Mouse (Mus musculus) intestine, embryonic 16.5 days (tissue): ENCODE measurements at regions not wholly inside any gene's neighbourhood (a gene's known extent, or its start where the extent isn't known, plus 50 kb on each side); places are given as distances from the start of the nearest gene placed in this dataset.

ENCODE experiments used
- ATAC-seq: fragments of 200-750 bp; cut with Nextera tagmentation; 2 replicates; pipeline ENCODE4 v1.8.0; 2017; ENCODE audit warnings: moderate TSS enrichment, moderate library complexity
- H3K27ac ChIP-seq: fragments of 300-500 bp; sonication (generic); 2 replicates; pipeline ENCODE4 v1.5.1; 2014; ENCODE audit warnings: mild to moderate bottlenecking, low read length
- H3K27me3 ChIP-seq: fragments of 300-500 bp; sonication (generic); replicated peaks from 2 replicates; pipeline ENCODE4 v1.6.1; 2014; ENCODE audit warnings: low read length, control low read depth, mixed read lengths; ENCODE audit not compliant: control insufficient read depth, insufficient read depth
- H3K36me3 ChIP-seq: fragments of 300-500 bp; sonication (generic); 2 replicates; pipeline ENCODE4 v1.6.1; 2014; ENCODE audit warnings: low read length, control low read depth; ENCODE audit not compliant: control insufficient read depth, insufficient read depth
- H3K4me1 ChIP-seq: fragments of 300-500 bp; sonication (generic); 2 replicates; pipeline ENCODE4 v1.6.1; 2014; ENCODE audit warnings: low read length, control low read depth, mixed read lengths; ENCODE audit not compliant: control insufficient read depth, insufficient read depth
- H3K4me2 ChIP-seq: fragments of 300-500 bp; sonication (generic); 2 replicates; pipeline ENCODE4 v1.6.1; 2014; ENCODE audit warnings: low read depth, low read length, control low read depth
- H3K4me3 ChIP-seq: fragments of 300-500 bp; sonication (generic); 2 replicates; pipeline ENCODE4 v1.5.1; 2014; ENCODE audit warnings: mild to moderate bottlenecking, low read length
- H3K9ac ChIP-seq: fragments of 300-500 bp; sonication (generic); 2 replicates; pipeline ENCODE4 v1.6.1; 2014; ENCODE audit warnings: low read depth, low read length
- H3K9me3 ChIP-seq: fragments of 300-500 bp; sonication (generic); 2 replicates; pipeline ENCODE4 v1.6.1; 2016; ENCODE audit warnings: low read length, control low read depth; ENCODE audit not compliant: control insufficient read depth
- WGBS: fragments of 180-500 bp; shearing (Covaris S2); extraction: QIAGEN DNeasy Blood & Tissue Kit; methylation state at CpG from one replicate; pipeline ENCODE4 v1.1.7; 2014; 5-methylcytosine and 5-hydroxymethylcytosine counted together

GRCm38 (mm10) chr17:49272661-49273448 lies 155.3 kb upstream of the Mocs1 start:
- Histone ChIP-seq H3K27me3 (no peaks in the 10 kb centered on the region), H3K36me3 (no peaks in the 10 kb centered on the region), H3K27ac (no peak overlapping the region), H3K4me1 (no peaks in the 10 kb centered on the region), H3K9me3 (peaks cover 4% of the 10 kb centered on the region; the same call in 1 of the 2 replicates), H3K9ac (no peak overlapping the region), H3K4me2 (no peak overlapping the region), H3K4me3 (no peak overlapping the region)
- 70% methylated on average over 11 of the region's 11 CpGs for WGBS
- ATAC-seq: no peak

- ATAC-seq: no peak
- Histone ChIP-seq H3K9me3 (peaks cover 4% of the 10 kb centered on the region; the same call in 1 of the 2 replicates), H3K9ac (no peak overlapping the region), H3K4me1 (0 out of 2 replicates have a peak, but pooled peaks cover 4% of the 10 kb centered on the region), H3K4me2 (no peak overlapping the region), H3K27ac (no peak overlapping the region), H3K27me3 (no peaks in the 10 kb centered on the region), H3K36me3 (no peaks in the 10 kb centered on the region), H3K4me3 (no peak overlapping the region)
- WGBS: 94% methylated on average over 3 of the region's 3 CpGs
Observed at GRCm38 (mm10) chr17:49274936-49275335, 153.2 kb upstream of the Mocs1 start.

DNA sequence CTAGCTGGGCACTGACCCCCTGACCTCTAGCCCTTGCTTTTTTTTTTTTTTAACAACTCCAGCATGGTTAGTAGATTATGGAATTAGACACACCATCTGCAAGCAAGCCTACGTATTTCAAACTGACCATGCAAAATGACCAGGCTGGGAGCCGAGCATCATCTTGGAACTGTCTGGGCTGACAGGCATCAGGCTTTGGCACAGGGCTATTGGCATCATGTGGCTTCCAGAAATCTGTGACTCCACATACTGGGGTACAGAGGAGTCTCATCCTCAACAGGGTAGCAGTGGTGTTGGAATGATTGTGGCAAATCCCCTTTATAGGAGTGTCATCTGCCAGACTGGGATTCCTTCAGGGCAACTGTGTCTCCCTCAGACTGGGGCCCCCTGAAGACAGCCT lies 152.7 kb upstream of the Mocs1 start:
- no peak overlapping the region for H3K27ac ChIP-seq
- H3K27me3 ChIP-seq: no peaks in the 10 kb centered on the region
- ATAC-seq: no peak
- no peak overlapping the region for H3K4me2 ChIP-seq
- WGBS: 81% methylated on average over 2 of the region's 2 CpGs
- H3K4me3 ChIP-seq: no peak overlapping the region
- no peaks in the 10 kb centered on the region for H3K9me3 ChIP-seq
- H3K4me1 ChIP-seq: 0 out of 2 replicates have a peak, but pooled peaks cover 4% of the 10 kb centered on the region
- no peaks in the 10 kb centered on the region for H3K36me3 ChIP-seq
- H3K9ac ChIP-seq: no peak overlapping the region

GRCm38 (mm10) chr17:49275916-49276315 lies 152.2 kb upstream of the Mocs1 start:
- Histone ChIP-seq H3K36me3 (no peaks in the 10 kb centered on the region), H3K27me3 (no peaks in the 10 kb centered on the region), H3K4me3 (no peak overlapping the region), H3K27ac (no peak overlapping the region), H3K9me3 (no peaks in the 10 kb centered on the region), H3K4me2 (no peak overlapping the region), H3K9ac (no peak overlapping the region), H3K4me1 (0 out of 2 replicates have a peak, but pooled peaks cover 4% of the 10 kb centered on the region)
- ATAC-seq: no peak
- 94% methylated on average over 2 of the region's 2 CpGs for WGBS

DNA sequence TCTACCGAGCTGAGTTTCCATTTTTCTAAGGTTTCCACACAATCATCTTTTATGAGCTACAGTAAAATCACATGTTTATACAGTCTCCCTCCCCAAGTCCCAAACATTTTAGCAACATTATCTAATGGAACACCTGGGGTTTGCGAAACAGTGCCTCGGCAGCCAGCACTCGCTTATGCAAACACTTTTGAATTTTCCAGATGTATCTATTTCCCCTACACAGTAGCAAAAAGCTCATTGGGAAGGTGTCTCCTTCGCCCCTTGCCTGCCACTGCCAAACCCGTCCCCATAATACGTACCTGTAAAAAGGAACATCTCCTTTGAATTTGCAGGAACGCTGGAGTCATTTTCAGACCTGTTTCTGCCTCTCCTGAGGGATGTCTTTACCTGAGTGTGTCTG lies 149.6 kb upstream of the Mocs1 start:
- Histone ChIP-seq H3K36me3 (no peaks in the 10 kb centered on the region), H3K4me3 (no peak overlapping the region), H3K4me2 (no peak overlapping the region), H3K9ac (no peak overlapping the region), H3K9me3 (no peaks in the 10 kb centered on the region), H3K27me3 (no peaks in the 10 kb centered on the region), H3K27ac (0 out of 2 replicates have a peak overlapping the region, but pooled peaks have one; percentile 15), H3K4me1 (0 out of 2 replicates have a peak, but pooled peaks cover 4% of the 10 kb centered on the region)
- 54% methylated on average over 8 of the region's 8 CpGs for WGBS
- ATAC-seq: no peak

DNA sequence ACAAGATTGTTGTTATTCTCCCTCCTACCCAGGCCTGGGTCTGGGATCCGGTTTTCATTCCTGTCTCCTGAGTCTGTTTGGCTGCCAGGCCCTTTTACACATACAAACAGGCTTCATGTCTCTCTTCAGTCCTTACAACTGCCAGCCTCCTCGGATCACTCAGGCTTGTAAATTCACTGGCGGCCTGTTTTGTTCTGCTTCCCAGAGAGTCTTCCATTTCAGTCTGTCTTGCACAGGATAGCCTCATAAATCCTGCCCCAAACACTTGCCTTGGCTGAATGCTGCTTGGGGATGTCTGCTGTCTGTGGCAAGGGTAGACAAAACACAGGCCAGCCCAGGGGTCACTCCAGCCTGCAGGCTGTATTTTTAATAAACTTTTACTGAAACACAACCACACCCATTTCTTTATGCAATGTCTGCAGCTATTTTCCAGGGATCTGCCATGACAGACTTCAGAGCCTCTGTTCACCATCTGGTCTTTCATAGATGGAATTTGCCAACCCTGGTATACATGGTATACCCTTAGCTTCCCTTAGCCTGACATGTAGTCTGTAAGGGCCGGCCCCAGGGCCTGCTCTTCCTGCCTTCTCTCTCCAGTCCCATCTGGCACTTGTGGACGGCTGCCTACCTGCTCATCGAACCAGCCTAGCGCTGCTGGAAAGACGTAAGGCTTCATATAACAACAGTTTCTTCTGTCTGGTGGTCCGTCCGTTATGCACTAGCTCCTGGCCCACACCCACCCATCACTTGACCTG lies 149.0 kb upstream of the Mocs1 start:
- Histone ChIP-seq H3K36me3 (no peaks in the 10 kb centered on the region), H3K27ac (0 out of 2 replicates have a peak overlapping the region, but pooled peaks have one; percentile 15), H3K4me2 (no peak overlapping the region), H3K4me3 (no peak overlapping the region), H3K27me3 (no peaks in the 10 kb centered on the region), H3K4me1 (0 out of 2 replicates have a peak, but pooled peaks cover 4% of the 10 kb centered on the region), H3K9me3 (no peaks in the 10 kb centered on the region), H3K9ac (no peak overlapping the region)
- no peak for ATAC-seq
- WGBS: 50% methylated on average over 10 of the region's 10 CpGs

DNA sequence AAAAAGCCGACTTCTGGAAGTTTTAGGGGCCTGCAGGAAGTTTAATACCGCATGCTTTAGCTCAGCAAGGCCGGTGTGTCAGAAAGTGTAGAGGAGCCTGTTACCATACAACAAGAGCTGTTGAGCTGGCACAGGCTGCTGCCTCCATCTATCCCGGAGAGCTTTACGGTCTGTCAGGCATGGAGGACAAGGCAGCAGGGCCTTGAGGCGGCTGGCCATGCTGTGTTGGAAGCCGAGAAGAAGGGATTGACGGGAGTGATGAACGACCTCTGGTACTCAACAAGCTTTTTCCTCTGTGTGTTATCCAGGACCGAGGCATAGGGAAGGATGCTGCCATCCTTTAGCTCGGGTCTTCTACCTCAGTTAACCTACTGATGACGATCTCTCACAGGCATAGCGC lies 146.8 kb upstream of the Mocs1 start:
- Histone ChIP-seq H3K27ac (no peak overlapping the region), H3K4me2 (no peak overlapping the region), H3K4me1 (0 out of 2 replicates have a peak, but pooled peaks cover 4% of the 10 kb centered on the region), H3K36me3 (no peaks in the 10 kb centered on the region), H3K27me3 (no peaks in the 10 kb centered on the region), H3K9ac (no peak overlapping the region), H3K4me3 (no peak overlapping the region), H3K9me3 (no peaks in the 10 kb centered on the region)
- WGBS: 71% methylated on average over 13 of the region's 13 CpGs
- ATAC-seq: no peak

- WGBS: 83% methylated on average over 10 of the region's 10 CpGs
- no peak for ATAC-seq
- Histone ChIP-seq H3K4me1 (0 out of 2 replicates have a peak, but pooled peaks cover 4% of the 10 kb centered on the region), H3K9me3 (no peaks in the 10 kb centered on the region), H3K4me2 (no peak overlapping the region), H3K27ac (no peak overlapping the region), H3K4me3 (no peak overlapping the region), H3K36me3 (no peaks in the 10 kb centered on the region), H3K27me3 (no peaks in the 10 kb centered on the region), H3K9ac (no peak overlapping the region)
Observed at GRCm38 (mm10) chr17:49282498-49282897, 145.7 kb upstream of the Mocs1 start.

DNA sequence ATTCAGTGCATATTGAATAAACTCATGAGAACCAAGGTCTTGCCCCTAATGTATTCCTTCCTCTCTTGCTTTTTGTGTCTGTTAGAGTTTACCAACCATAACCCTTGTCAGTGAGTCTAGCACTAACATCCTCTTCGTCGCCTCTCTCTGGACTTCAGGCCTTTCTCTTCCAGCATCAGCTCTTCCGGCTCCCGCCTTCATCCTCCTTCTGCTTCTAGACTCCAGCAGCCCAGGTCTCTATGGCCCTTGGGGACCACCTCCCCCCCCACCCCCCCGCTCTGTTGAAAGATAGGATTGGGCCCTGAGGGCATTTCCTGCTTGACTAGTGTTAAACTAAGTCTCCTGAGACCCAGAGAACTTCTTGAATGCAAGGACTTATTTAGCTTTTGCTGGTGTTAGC lies 144.7 kb upstream of the Mocs1 start:
- ATAC-seq: no peak
- Histone ChIP-seq H3K27me3 (no peaks in the 10 kb centered on the region), H3K4me1 (0 out of 2 replicates have a peak, but pooled peaks cover 4% of the 10 kb centered on the region), H3K9me3 (no peaks in the 10 kb centered on the region), H3K36me3 (no peaks in the 10 kb centered on the region), H3K4me3 (no peak overlapping the region), H3K27ac (no peak overlapping the region), H3K4me2 (no peak overlapping the region), H3K9ac (no peak overlapping the region)
- WGBS: 95% methylated on average over 5 of the region's 5 CpGs
